Mouse (Mus musculus) adrenal gland, adult 2 months (tissue): ENCODE data around the gene Gm10203. TPM values are rescaled to one million over a fixed set of nuclear protein-coding genes. Genes with fewer than 3 reads are reported as not detected.
"Not testable (repeated sequence)": the region's sequence is repeated elsewhere in the genome, so short reads cannot be mapped to it uniquely, and the experiment has no call there.

Experiments used
- DNase-seq: peaks from one replicate; pipeline ENCODE4 v3.0.0; 2021
- long read RNA-seq: library from polyadenylated mRNA; stranded (forward); transcript quantifications from one replicate; pipeline ENCODE4 v2.0.0, GENCODE M21; 2021
- polyA plus RNA-seq: library from polyadenylated mRNA; depleted of rRNA; stranded (reverse); fragments of >200 nt; gene quantifications from 2 replicates; pipeline ENCODE4 v1.2.3, GENCODE M21; 2012; rRNA removed
- total RNA-seq, 2 experiments: library from RNA; stranded (reverse); gene quantifications; 2 replicates each; pipeline ENCODE4 v1.2.3; 2021

Gene Gm10203
- not detected for total RNA-seq
- not detected in 2 replicates for polyA plus RNA-seq
- long read RNA-seq, result 0 reads

GRCm38 (mm10) chr6:149129870-149130269 is at the start of gene Gm10203:
TSS of gene Gm10203 (plus strand) at chr6:149130170.
- DNase-seq, result not testable (repeated sequence)

- DNase-seq, result no peak
These were observed 37.6 kb upstream of the Gm10203 start for GRCm38 (mm10) chr6:149092406-149092805.

GRCm38 (mm10) chr6:149093465-149093864 is 36.5 kb upstream of the Gm10203 start:
- peak; percentile 41 for DNase-seq

GRCm38 (mm10) chr6:149094555-149094954 is 35.4 kb upstream of the Gm10203 start:
- DNase-seq, result no peak

GRCm38 (mm10) chr6:149095389-149095788 is 34.6 kb upstream of the Gm10203 start:
- DNase-seq, result no peak

GRCm38 (mm10) chr6:149096233-149096632 is 33.7 kb upstream of the Gm10203 start:
- DNase-seq, result no peak

GRCm38 (mm10) chr6:149097276-149097675 is 32.7 kb upstream of the Gm10203 start:
- no peak for DNase-seq

- DNase-seq, result no peak
These were observed 31.0 kb upstream of the Gm10203 start for GRCm38 (mm10) chr6:149098993-149099392.

GRCm38 (mm10) chr6:149100174-149101075 is 29.5 kb upstream of the Gm10203 start:
- DNase-seq, result peak; percentile 86

GRCm38 (mm10) chr6:149101076-149101942 is 28.7 kb upstream of the Gm10203 start, which contains the start of gene Dennd5b:
TSS of gene Dennd5b (minus strand) at chr6:149101680.
- DNase-seq, result peak; percentile 93

- no peak for DNase-seq
These were observed 28.1 kb upstream of the Gm10203 start for GRCm38 (mm10) chr6:149101943-149102243.

GRCm38 (mm10) chr6:149103451-149103850 is 26.5 kb upstream of the Gm10203 start:
- DNase-seq, result no peak

- no peak for DNase-seq
These were observed 22.4 kb upstream of the Gm10203 start for GRCm38 (mm10) chr6:149107615-149108014.

- no peak for DNase-seq
These were observed 21.1 kb upstream of the Gm10203 start for GRCm38 (mm10) chr6:149108909-149109308.

- DNase-seq, result no peak
These were observed 13.0 kb upstream of the Gm10203 start for GRCm38 (mm10) chr6:149116992-149117391.

GRCm38 (mm10) chr6:149118935-149119334 is 11.0 kb upstream of the Gm10203 start:
- peak; percentile 73 for DNase-seq

- peak; percentile 57 for DNase-seq
These were observed 10.1 kb upstream of the Gm10203 start for GRCm38 (mm10) chr6:149119853-149120252.

- no peak for DNase-seq
These were observed 6.9 kb upstream of the Gm10203 start for GRCm38 (mm10) chr6:149123042-149123441.

GRCm38 (mm10) chr6:149126675-149127074 is 3.3 kb upstream of the Gm10203 start:
- peak; percentile 53 for DNase-seq

- no peak for DNase-seq
These were observed 1.1 kb downstream of the Gm10203 start for GRCm38 (mm10) chr6:149131111-149131510.

- DNase-seq, result peak; percentile 40
These were observed 2.5 kb downstream of the Gm10203 start for GRCm38 (mm10) chr6:149132311-149133077.
